Mouse (Mus musculus) limb, embryonic 10.5 days (tissue): ENCODE measurements around the gene Prss40. TPM values are rescaled to one million over a fixed set of nuclear protein-coding genes. Genes with fewer than 3 reads are reported as not detected.

ENCODE experiments used
- DNase-seq: peaks from one replicate; pipeline ENCODE4 v3.0.0-alpha.2; 2017; ENCODE audit warnings: low spot score
- H3K27ac ChIP-seq: fragments of 300-500 bp; sonication (generic); 2 replicates; pipeline ENCODE4 v1.5.1; 2016; ENCODE audit warnings: mild to moderate bottlenecking
- H3K27me3 ChIP-seq: fragments of 300-500 bp; sonication (generic); 2 replicates; pipeline ENCODE4 v1.6.1; 2016; ENCODE audit warnings: low read depth, mild to moderate bottlenecking; ENCODE audit not compliant: poor library complexity, severe bottlenecking
- H3K36me3 ChIP-seq: fragments of 300-500 bp; sonication (generic); 2 replicates; pipeline ENCODE4 v1.6.1; 2016; ENCODE audit warnings: mild to moderate bottlenecking, moderate library complexity
- H3K4me1 ChIP-seq: fragments of 300-500 bp; sonication (generic); 2 replicates; pipeline ENCODE4 v1.6.1; 2016
- H3K4me3 ChIP-seq: fragments of 300-500 bp; sonication (generic); 2 replicates; pipeline ENCODE4 v1.5.1; 2016; ENCODE audit warnings: mild to moderate bottlenecking, moderate library complexity
- H3K9me3 ChIP-seq: fragments of 300-500 bp; sonication (generic); replicated peaks from 2 replicates; pipeline ENCODE4 v1.6.1; 2016; ENCODE audit warnings: mild to moderate bottlenecking
- WGBS: fragments of 180-500 bp; shearing (Covaris S2); methylation state at CpG from one replicate; pipeline ENCODE4 v1.1.7; 2016; 5-methylcytosine and 5-hydroxymethylcytosine counted together
- polyA plus RNA-seq: library from polyadenylated mRNA; unstranded; fragments of >200 nt; fragmentation: Nextera tagmentation; extraction: Ambion mirVana; gene quantifications from 2 replicates; pipeline ENCODE4 v1.2.1, GENCODE M21; 2016

The Prss40 gene
- polyA plus RNA-seq, result not detected in 2 replicates

GRCm38 (mm10) chr1:34560843-34561242 lies at the start of gene Prss40:
Gene Prss40, minus strand, starts transcription at chr1:34560943.
- no peaks in the 10 kb centered on the region for H3K4me1 ChIP-seq
- no peak for DNase-seq
- no peaks in the 10 kb centered on the region for H3K36me3 ChIP-seq
- no peaks in the 10 kb centered on the region for H3K9me3 ChIP-seq
- 94% methylated on average over 15 of the region's 15 CpGs for WGBS
- H3K4me3 ChIP-seq, result no peak within 1 kb of the TSS
- no peaks in the 10 kb centered on the region for H3K27me3 ChIP-seq
- no peak within 1 kb of the TSS for H3K27ac ChIP-seq

- 23% methylated on average over 8 of the region's 8 CpGs for WGBS
Measured at GRCm38 (mm10) chr1:34602363-34602762, 41.6 kb upstream of the Prss40 start.

GRCm38 (mm10) chr1:34601323-34602047 lies 40.7 kb upstream of the Prss40 start:
- H3K27ac ChIP-seq, result no peak overlapping the region
- no peaks in the 10 kb centered on the region for H3K4me1 ChIP-seq
- DNase-seq, result no peak
- H3K36me3 ChIP-seq, result no peaks in the 10 kb centered on the region
- H3K9me3 ChIP-seq, result no peaks in the 10 kb centered on the region
- WGBS, result 86% methylated on average over 3 of the region's 3 CpGs
- H3K4me3 ChIP-seq, result no peak overlapping the region
- H3K27me3 ChIP-seq, result no peaks in the 10 kb centered on the region

More at GRCm38 (mm10) chr1:34602363-34602762, 41.6 kb upstream of the Prss40 start:
- Histone ChIP-seq H3K27ac (no peak overlapping the region), H3K9me3 (no peaks in the 10 kb centered on the region), H3K4me1 (no peaks in the 10 kb centered on the region), H3K27me3 (no peaks in the 10 kb centered on the region), H3K4me3 (no peak overlapping the region), H3K36me3 (no peaks in the 10 kb centered on the region)
- DNase-seq, result peak; percentile 90

- Histone ChIP-seq H3K9me3 (no peaks in the 10 kb centered on the region), H3K27ac (no peak overlapping the region), H3K27me3 (no peaks in the 10 kb centered on the region), H3K36me3 (no peaks in the 10 kb centered on the region), H3K4me1 (no peaks in the 10 kb centered on the region), H3K4me3 (no peak overlapping the region)
- no peak for DNase-seq
- WGBS, result 72% methylated on average over 15 of the region's 15 CpGs
Measured at GRCm38 (mm10) chr1:34600000-34600399, 39.3 kb upstream of the Prss40 start.

DNA sequence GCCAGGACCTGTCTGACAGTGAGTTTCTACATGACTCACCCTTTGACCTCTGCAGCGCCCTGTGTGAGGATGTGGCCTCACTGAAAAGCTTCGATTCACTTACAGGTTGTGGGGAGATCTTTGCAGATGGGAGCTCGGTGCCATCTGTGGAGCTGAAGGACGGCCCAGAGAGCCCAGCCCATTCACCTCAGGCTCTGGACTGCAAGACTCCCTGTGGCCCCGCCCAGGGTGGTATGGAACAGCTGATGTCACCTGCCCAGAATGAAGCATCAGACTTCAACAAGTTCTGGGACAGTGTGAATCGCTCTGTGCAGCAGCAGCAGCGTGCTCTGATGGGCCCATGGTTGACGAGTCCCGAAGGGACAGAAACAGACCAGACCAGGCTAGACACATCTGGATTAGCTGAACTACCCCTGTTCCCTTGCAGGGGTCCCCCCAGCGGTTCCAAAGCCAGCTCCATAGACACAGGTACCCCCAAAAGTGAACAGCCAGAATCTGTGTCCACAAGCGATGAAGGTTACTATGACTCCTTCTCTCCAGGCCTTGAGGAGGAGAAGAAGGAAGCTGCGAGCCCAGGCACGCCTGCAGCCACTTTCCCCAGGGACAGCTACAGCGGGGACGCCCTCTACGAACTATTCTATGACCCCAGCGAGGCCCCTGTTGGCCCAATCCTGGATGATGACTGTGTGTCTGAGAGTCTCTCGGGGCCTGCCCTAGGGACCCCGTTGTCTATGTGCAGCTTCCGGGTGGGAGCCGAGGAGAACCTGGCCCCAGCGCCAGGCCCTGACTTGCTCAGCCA lies 26.8 kb upstream of the Prss40 start:
- Histone ChIP-seq H3K9me3 (no peaks in the 10 kb centered on the region), H3K27me3 (no peaks in the 10 kb centered on the region), H3K36me3 (no peaks in the 10 kb centered on the region), H3K4me3 (no peak overlapping the region), H3K27ac (no peak overlapping the region), H3K4me1 (no peaks in the 10 kb centered on the region)
- 82% methylated on average over 22 of the region's 22 CpGs for WGBS
- DNase-seq, result no peak

- H3K36me3 ChIP-seq, result no peaks in the 10 kb centered on the region
- no peak overlapping the region for H3K4me3 ChIP-seq
- H3K9me3 ChIP-seq, result no peaks in the 10 kb centered on the region
- H3K27ac ChIP-seq, result no peak overlapping the region
- peaks cover 13% of the 10 kb centered on the region for H3K27me3 ChIP-seq
- no peak for DNase-seq
- 81% methylated on average over 4 of the region's 4 CpGs for WGBS
- H3K4me1 ChIP-seq, result peaks cover 3% of the 10 kb centered on the region
Measured at GRCm38 (mm10) chr1:34584736-34585135, 24.0 kb upstream of the Prss40 start.

DNA sequence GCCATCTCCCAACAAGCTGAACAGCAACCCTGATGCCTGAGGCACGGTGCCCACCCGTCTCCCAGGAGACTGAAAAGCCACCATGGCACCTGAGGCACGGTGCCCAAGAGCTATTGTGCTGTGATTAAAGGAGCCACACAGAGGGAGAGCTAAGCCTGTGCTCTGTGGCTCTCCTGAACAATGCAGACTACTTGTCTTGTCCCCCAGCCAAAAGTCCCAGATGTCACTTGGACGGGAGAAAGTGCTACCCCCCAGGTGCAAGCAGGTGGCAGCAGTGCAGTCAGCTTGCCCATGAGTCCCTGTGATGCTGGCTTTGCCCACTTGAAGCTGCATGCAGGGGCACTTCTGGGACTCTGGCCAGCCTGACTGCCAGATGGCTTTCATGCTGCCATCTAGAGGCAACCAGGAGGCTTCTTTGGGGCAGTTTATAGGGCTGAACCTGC lies 23.1 kb upstream of the Prss40 start:
- H3K27me3 ChIP-seq, result peaks cover 21% of the 10 kb centered on the region
- H3K27ac ChIP-seq, result no peak overlapping the region
- DNase-seq, result no peak
- no peaks in the 10 kb centered on the region for H3K36me3 ChIP-seq
- no peak overlapping the region for H3K4me3 ChIP-seq
- 32% methylated on average over 4 of the region's 4 CpGs for WGBS
- H3K4me1 ChIP-seq, result peaks cover 12% of the 10 kb centered on the region
- no peaks in the 10 kb centered on the region for H3K9me3 ChIP-seq

- WGBS, result 65% methylated on average over 6 of the region's 6 CpGs
- DNase-seq, result no peak
- no peaks in the 10 kb centered on the region for H3K9me3 ChIP-seq
- no peak overlapping the region for H3K4me3 ChIP-seq
- peaks cover 13% of the 10 kb centered on the region for H3K4me1 ChIP-seq
- peaks cover 37% of the 10 kb centered on the region for H3K27me3 ChIP-seq
- H3K36me3 ChIP-seq, result no peaks in the 10 kb centered on the region
- H3K27ac ChIP-seq, result no peak overlapping the region
Measured at GRCm38 (mm10) chr1:34582218-34582617, 21.5 kb upstream of the Prss40 start.

DNA sequence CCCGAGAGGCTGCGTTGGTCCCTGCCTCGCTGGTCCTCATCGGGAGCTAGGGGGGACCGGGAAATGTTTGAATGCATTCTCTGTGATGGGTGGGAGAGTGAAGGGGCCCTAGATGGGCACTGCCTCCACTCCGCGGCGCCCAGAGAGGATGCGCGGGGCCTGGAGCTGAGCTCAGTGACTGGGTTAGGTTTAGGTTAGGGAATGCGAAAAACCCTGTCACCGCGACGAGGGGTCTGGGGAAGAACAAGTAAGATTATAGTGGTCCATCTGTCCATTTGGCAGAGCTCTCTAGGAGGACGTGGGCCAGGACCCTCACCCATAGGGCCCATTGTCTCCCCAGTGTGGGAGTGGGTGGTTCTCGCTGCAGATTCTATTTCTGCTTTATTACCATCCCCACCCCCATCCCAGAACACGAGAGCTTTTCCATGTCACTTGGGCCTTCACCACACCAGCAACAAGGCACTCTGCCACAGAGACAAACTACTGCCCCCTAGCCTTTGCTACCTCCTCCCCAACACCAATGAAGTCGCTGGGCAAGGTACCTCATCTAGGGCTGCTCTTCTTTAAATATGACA lies 19.1 kb upstream of the Prss40 start:
- H3K36me3 ChIP-seq, result no peaks in the 10 kb centered on the region
- no peak for DNase-seq
- H3K4me3 ChIP-seq, result peak overlapping the region; percentile 51
- peaks cover 13% of the 10 kb centered on the region for H3K4me1 ChIP-seq
- H3K27me3 ChIP-seq, result peaks cover 37% of the 10 kb centered on the region
- no peak overlapping the region for H3K27ac ChIP-seq
- WGBS, result 1% methylated on average over 18 of the region's 18 CpGs
- no peaks in the 10 kb centered on the region for H3K9me3 ChIP-seq

- Histone ChIP-seq H3K9me3 (no peaks in the 10 kb centered on the region), H3K27ac (no peak within 1 kb of the TSS), H3K27me3 (peaks cover 37% of the 10 kb centered on the region), H3K36me3 (no peaks in the 10 kb centered on the region), H3K4me3 (peak within 1 kb of the TSS; percentile 51), H3K4me1 (peaks cover 13% of the 10 kb centered on the region)
- under 1% methylated on average over 52 of the region's 53 CpGs for WGBS
- peak; percentile 94 for DNase-seq
Measured at GRCm38 (mm10) chr1:34578851-34579781, 18.4 kb upstream of the Prss40 start, which contains the start of gene Amer3. Gene Amer3, plus strand, starts transcription at chr1:34579657.

DNA sequence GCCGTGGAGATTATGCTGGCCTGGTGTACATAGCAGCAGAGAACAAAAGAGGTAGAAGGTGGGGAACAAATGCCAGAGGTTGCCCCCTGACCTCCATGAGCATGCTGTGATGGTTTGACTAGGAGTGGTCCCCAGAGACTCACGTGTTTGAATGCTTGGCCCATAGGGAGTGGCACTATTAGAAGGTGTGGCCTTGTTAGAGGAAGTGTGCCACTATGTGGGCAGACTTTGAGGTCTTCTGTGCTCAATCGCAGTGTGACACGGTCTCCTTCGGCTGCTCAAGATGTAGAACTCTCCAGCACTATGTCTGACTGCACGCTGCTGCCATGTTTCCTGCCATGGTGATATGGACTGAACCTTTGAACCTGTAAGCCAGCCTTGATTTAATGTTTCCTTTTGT lies 12.5 kb upstream of the Prss40 start:
- 85% methylated on average over 6 of the region's 6 CpGs for WGBS
- no peak for DNase-seq
- H3K4me1 ChIP-seq, result no peaks in the 10 kb centered on the region

GRCm38 (mm10) chr1:34571431-34571830 lies 10.7 kb upstream of the Prss40 start:
- no peaks in the 10 kb centered on the region for H3K9me3 ChIP-seq
- H3K27ac ChIP-seq, result no peak overlapping the region
- H3K27me3 ChIP-seq, result no peaks in the 10 kb centered on the region
- H3K4me1 ChIP-seq, result no peaks in the 10 kb centered on the region
- no peaks in the 10 kb centered on the region for H3K36me3 ChIP-seq
- WGBS, result 85% methylated on average over 6 of the region's 6 CpGs
- no peak overlapping the region for H3K4me3 ChIP-seq
- no peak for DNase-seq

More for the DNA sequence above, 12.5 kb upstream of the Prss40 start:
- Histone ChIP-seq H3K36me3 (no peaks in the 10 kb centered on the region), H3K27ac (no peak overlapping the region), H3K4me3 (no peak overlapping the region), H3K27me3 (peaks cover 9% of the 10 kb centered on the region), H3K9me3 (no peaks in the 10 kb centered on the region)
